Mouse (Mus musculus): ENCODE measurements around the gene 2210016L21Rik.

Gene 2210016L21Rik

DNA sequence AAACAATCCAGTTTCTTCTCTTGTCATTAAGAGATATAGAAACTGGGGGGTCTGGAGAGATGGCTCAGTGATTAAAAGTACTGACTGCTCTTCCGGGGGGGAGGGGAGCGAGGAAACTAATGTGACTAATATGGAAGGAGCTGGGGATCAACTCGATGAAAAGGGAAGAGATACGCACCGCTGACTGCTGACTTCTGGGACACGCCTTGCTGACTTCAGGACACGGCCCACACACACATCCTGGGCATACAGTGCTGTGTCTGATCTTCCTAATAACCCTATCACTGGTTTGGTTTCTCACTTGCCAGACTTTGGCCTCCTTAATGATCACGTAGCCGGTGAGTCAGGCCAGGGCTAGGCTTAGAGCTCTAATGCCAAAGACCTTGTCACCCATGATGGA is 15.2 kb upstream of the 2210016L21Rik start:
- TF ChIP-seq GATA4 (IDR thresholded peaks at IDR 0.05; ENCODE audit: insufficient replicate concordance, low read length): no peak

DNA sequence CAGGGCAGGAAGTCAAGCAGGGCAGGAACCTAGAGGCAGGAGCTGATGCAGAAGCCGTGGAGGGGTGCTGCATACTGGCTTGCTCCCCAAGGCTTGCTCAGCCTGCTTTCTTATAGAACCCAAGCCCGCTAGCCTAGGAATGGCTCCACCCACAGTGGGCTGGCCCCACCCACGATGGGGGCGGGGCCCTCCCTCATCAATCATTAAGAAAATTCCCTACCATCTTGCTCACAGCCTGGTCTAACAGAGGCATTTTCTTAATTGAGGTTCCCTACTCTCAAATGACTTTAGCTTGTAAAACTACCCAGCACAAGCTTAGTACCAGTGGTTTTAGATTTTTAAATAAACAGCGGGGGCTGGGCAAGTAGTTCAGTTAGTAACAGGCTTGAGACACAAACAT is 10.3 kb upstream of the 2210016L21Rik start:
- no peak for TF ChIP-seq GATA4 (IDR thresholded peaks at IDR 0.05; ENCODE audit: insufficient replicate concordance, low read length)

DNA sequence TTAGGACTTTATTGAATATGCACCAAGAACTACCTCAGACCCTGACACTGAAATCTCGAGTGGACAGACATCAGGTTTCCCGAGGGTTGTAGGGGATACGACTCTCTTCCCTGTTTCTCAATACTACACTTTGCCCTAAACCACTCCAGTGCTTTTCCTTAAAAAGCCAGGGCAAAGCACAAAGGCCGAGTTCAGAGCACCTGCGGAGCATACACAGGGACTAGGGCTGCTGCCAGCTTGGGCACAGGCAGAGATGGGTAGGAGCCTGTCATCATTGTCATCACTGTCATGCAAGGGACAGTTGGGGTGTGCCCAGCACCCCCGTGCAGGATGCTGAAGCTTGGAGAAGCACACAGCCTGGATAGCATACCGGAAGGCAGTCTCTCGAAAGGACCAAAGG is 8.8 kb upstream of the 2210016L21Rik start:
- TF ChIP-seq GATA4 (IDR thresholded peaks at IDR 0.05; ENCODE audit: insufficient replicate concordance, low read length): no peak

DNA sequence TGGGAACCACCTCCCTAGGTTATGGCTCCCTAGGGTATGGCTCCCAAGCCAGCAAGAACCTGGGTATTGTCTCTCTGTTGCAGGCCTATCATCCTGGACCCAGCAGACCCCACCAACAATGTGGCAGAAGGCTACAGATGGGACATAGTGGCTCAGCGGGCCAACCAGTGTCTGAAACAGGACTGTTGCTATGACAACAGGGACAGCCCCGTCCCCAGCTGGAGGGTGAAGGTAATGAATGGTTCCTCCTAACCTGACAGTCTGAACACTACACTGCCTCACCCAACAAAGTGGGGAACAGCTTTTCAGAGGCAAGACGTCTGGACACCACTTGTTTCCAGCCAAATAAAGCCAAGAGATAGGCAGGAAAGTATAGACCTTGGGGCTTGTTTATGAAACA is 6.1 kb upstream of the 2210016L21Rik start:
- TF ChIP-seq GATA4 (IDR thresholded peaks at IDR 0.05; ENCODE audit: insufficient replicate concordance, low read length): no peak

DNA sequence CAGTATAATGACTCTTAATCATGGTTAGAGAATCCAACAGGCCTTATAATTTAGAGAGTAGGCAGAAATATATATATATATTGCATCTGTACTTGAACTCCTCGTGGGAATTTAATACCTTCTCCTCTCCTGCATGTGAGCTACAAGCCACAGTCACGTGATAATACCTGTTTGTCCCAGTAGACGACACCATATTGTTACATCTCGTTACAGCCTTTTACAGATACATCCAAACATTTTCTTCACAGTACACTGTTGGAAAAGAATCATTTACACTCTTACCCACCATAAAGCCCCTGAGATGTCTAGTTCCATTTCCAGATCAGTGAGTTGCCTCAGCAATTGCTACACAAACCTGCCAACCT is 790 bp downstream of the 2210016L21Rik start:
- TF ChIP-seq GATA4 (IDR thresholded peaks at IDR 0.05; ENCODE audit: insufficient replicate concordance, low read length): no peak

DNA sequence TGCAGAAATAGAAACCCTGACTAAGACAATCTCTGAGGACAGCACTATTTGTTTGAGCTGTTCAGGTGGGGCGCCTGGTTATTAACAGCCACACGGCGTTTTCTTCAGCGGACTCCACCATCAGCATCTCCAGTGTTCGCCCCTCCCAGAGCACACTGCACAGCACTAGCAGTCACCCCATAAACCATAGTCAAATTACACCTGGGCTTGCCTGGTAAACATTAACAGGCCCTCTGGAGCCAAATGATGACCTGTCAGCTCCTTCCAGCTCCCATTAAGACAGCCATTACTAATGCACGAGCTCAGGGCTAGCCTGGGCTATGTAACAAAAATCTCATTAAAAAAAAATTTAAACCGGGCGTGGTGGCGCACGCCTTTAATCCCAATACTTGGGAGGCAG is 3.1 kb downstream of the 2210016L21Rik start:
- no peak for TF ChIP-seq GATA4 (IDR thresholded peaks at IDR 0.05; ENCODE audit: insufficient replicate concordance, low read length)

DNA sequence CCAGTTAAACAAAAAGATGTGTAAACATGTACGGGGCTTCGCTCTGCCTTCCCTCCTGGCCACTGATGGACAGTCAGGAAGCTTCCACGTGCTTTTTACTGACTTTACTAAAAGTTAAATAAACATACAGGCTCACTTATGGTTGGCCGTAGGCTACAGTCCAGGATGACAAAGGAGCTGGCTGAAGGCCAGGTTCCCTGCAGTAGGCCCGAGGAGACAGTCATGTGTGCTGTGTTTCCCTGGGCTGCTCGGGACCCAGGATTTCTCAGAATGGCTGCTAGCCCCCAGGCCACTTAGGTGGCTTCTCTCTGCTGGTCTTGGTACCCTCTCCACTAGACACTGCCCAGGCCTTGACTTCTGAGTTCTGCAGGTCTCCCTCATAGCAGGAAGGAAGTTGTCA is 6.9 kb downstream of the 2210016L21Rik start:
- no peak for TF ChIP-seq GATA4 (IDR thresholded peaks at IDR 0.05; ENCODE audit: insufficient replicate concordance, low read length)

DNA sequence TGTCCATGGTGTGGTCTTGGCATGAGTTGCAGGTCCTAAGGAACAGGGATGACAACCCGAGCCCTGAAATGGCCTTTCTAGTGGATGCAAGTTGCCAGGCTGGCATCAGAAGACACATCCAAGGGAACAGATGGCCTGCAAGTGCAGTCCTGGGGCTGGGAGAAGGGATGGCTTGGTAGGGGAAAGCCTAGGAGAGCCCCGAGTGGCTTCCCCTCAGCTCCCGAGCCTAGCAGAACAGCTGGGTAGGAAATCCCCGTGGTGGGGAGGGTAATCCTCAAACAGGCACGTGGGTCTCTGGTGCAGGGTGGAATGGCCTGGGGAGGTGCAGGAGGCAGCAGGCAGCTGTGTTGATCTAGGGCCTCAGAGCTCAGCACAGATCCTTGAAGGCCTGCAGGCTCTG is 7.4 kb downstream of the 2210016L21Rik start:
- TF ChIP-seq GATA4 (IDR thresholded peaks at IDR 0.05; ENCODE audit: insufficient replicate concordance, low read length): no peak

GRCm38 (mm10) chr5:114949812-114950211 is 7.9 kb downstream of the 2210016L21Rik start:
- TF ChIP-seq GATA4 (IDR thresholded peaks at IDR 0.05; ENCODE audit: insufficient replicate concordance, low read length): no peak

- no peak for TF ChIP-seq GATA4 (IDR thresholded peaks at IDR 0.05; ENCODE audit: insufficient replicate concordance, low read length)
Observed at GRCm38 (mm10) chr5:114950669-114951068, 8.7 kb downstream of the 2210016L21Rik start.

GRCm38 (mm10) chr5:114951279-114951880 is 9.4 kb downstream of the 2210016L21Rik start:
- peak; percentile 73; the same call in 1 of the 2 replicates for TF ChIP-seq GATA4 (IDR thresholded peaks at IDR 0.05; ENCODE audit: insufficient replicate concordance, low read length)

DNA sequence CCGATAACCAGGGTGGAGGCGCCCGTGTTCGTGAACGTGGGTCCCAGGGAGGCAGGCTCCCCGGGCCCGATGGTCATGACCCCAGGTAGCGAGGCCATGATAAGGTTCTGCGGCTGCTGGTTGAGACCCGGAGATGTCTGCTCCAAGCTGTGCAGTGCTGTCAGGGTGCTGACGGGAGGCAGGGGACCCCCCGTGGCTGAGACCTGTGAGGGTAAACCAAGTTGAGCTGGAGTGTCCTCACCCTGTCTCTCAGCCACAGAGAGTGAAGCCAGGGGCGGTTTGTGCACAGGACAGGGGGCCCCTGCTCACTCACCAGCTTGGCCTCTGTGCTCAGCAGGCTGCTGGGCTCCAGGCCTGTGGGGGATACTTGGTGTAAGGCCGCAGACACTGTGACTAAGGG is 11.4 kb downstream of the 2210016L21Rik start:
- no peak for TF ChIP-seq GATA4 (IDR thresholded peaks at IDR 0.05; ENCODE audit: insufficient replicate concordance, low read length)

DNA sequence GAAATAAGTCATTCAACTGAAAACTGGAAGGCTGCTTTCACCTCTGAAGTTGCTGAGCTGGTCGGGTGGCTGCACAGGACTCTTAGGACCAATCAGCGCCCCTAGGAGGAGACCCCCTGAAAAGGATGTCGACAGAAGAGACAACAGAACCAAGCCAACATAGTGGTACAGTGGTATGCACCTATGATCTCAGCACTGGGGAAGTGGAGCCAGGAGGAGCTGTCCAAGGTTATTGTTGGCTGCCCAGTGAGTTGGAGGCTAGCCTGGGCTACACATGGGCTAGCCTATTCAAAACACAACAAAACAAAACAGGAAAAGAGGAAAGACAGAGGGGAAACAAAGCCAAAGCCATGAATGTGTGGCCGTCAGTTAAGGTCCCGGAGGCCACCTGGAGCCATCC is 16.1 kb downstream of the 2210016L21Rik start:
- no peak for TF ChIP-seq GATA4 (IDR thresholded peaks at IDR 0.05; ENCODE audit: insufficient replicate concordance, low read length)

GRCm38 (mm10) chr5:114961590-114962360 is 19.8 kb downstream of the 2210016L21Rik start:
- no peak for TF ChIP-seq GATA4 (IDR thresholded peaks at IDR 0.05; ENCODE audit: insufficient replicate concordance, low read length)

DNA sequence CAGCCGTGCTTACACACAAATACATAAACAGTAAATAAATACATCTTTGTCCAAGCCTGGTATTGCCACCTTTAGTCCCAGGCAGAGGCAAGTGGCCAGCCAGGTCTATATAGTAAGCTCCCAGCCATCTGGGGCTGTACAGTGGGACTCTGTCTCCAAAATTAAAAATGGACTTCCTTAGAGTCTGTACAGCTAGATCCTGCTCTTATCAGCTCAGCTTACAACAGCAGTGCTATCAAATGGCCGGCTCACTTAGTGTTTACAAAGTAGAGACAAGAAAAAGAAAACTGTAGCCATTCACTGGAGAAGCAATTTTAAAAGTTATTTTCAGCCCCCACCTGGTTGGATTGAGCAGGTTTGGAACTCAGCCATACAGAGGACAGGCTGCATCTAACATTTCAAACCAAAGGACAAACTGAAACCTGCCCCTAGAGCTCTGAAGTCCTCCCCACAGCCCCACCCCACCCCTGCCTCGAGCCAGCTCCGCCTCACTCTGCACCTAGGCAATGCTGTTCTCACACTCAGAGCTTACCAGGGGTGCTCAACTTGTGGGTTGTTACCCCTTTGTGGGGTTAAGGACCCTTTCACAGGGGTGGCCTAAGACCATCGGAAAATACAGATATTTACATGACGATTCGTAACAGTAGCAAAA is 22.5 kb downstream of the 2210016L21Rik start:
- no peak for TF ChIP-seq GATA4 (IDR thresholded peaks at IDR 0.05; ENCODE audit: insufficient replicate concordance, low read length)

Measured in liver, adult (tissue).